Mouse (Mus musculus) testis, adult 2 months (tissue): Measurements from ENCODE around the gene Slc2a9.

Source experiments
- CTCF ChIP-seq: fragments of 200-500 bp; IDR thresholded peaks from 2 replicates; pipeline ENCODE4 v1.5.1; 2012; ENCODE audit warnings: low read depth, mild to moderate bottlenecking, inconsistent platforms, low read length, moderate library complexity; ENCODE audit not compliant: control insufficient read depth, insufficient read depth, insufficient replicate concordance
- POLR2A ChIP-seq: fragments of 200-500 bp; IDR thresholded peaks from 2 replicates; pipeline ENCODE4 v1.6.1; 2012; ENCODE audit warnings: low read depth, mild to moderate bottlenecking, inconsistent platforms, low read length, moderate library complexity; ENCODE audit not compliant: control insufficient read depth

- TF ChIP-seq CTCF, result no peak
- TF ChIP-seq POLR2A, result no peak
Observed at GRCm38 (mm10) chr5:38449607-38450006, 53.3 kb downstream of the Slc2a9 start.
